Mouse (Mus musculus): Measurements from ENCODE around the gene Zscan4-ps1. TPM values are rescaled to one million over a fixed set of nuclear protein-coding genes. Genes with fewer than 3 reads are reported as not detected.
"Not testable (repeated sequence)": the region's sequence is repeated elsewhere in the genome, so short reads cannot be mapped to it uniquely, and the experiment has no call there.

The Zscan4-ps1 gene
- not detected in 2 replicates for polyA plus RNA-seq (2012; ENCODE audit: insufficient read depth, insufficient read length, missing spikeins)

DNA sequence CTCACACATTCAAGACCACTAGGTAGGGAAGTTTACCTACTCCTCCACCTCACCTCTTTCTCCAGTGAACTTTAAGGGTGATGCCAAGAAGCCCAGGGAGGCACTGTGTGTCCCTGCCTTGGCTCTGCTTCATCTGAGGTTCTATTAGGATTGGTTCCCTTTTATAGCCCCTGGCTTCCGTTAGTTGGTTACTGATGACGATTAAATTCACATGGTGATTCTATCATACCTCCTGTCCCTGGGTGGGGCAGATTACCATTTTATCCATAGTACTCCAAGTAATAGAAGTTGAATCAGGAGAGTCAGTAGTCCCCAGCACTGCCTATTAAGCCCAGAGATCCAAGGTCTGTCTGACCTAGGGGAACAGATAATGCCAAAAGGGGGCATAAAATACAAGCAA, at the start of gene Zscan4-ps1:
TSS of gene Zscan4-ps1 (minus strand) at position 101 of the 400 bp plus-strand sequence.
- not testable (repeated sequence) for H3K4me1 ChIP-seq (ENCODE audit: control insufficient read depth, insufficient read depth, low read length); H3K4me3 ChIP-seq (ENCODE audit: insufficient read depth, low read length); H3K27ac ChIP-seq (ENCODE audit: insufficient read depth, low read depth, low read length)

Other genes starting within 250 kb of the Zscan4-ps1 start
- gene Zscan4b, start 164.6 kb downstream of the Zscan4-ps1 start, polyA plus RNA-seq (2012; ENCODE audit: insufficient read depth, insufficient read length, missing spikeins): not detected in 2 replicates
- not detected in 2 replicates for gene Zscan4c, start 63.9 kb downstream of the Zscan4-ps1 start, polyA plus RNA-seq (2012; ENCODE audit: insufficient read depth, insufficient read length, missing spikeins)
- gene Zscan4d, start 96.5 kb upstream of the Zscan4-ps1 start, polyA plus RNA-seq (2012; ENCODE audit: insufficient read depth, insufficient read length, missing spikeins): not detected in 2 replicates
- gene Zscan4e, start 241.0 kb upstream of the Zscan4-ps1 start, polyA plus RNA-seq (2012; ENCODE audit: insufficient read depth, insufficient read length, missing spikeins): not detected in 2 replicates

All from bone marrow macrophage, adult 2 months (primary cell).